Mouse (Mus musculus) spleen, adult 2 months (tissue): ENCODE results near the gene Zbtb8os.

Experiments used
- CTCF ChIP-seq: fragments of 200-500 bp; IDR thresholded peaks from 2 replicates; pipeline ENCODE4 v1.5.1; 2011; ENCODE audit warnings: mild to moderate bottlenecking, inconsistent platforms; ENCODE audit not compliant: insufficient read depth, insufficient read length, insufficient replicate concordance; ENCODE audit errors: extremely low read depth
- POLR2A ChIP-seq: fragments of 200-500 bp; IDR thresholded peaks from 2 replicates; pipeline ENCODE4 v1.6.1; 2011; ENCODE audit warnings: low read depth, low read length, inconsistent platforms

GRCm38 (mm10) chr4:129377601-129378390, 42.3 kb downstream of the Zbtb8os start, which contains the start of gene Zbtb8a:
- no peak for TF ChIP-seq POLR2A
- no peak for TF ChIP-seq CTCF
